Mouse (Mus musculus) macrophage (primary cell): ENCODE results near the gene Flvcr1. TPM values are rescaled to one million over a fixed set of nuclear protein-coding genes. Genes with fewer than 3 reads are reported as not detected.
A peak's percentile ranks its signal among the peaks of the same experiment; 100 is the strongest.

Experiments used
- H3K27ac ChIP-seq: fragments of 350-480 bp; formaldehyde crosslinking; 2 replicates; pipeline ENCODE4 v1.9.0; 2021
- H3K36me3 ChIP-seq: fragments of 350-480 bp; formaldehyde crosslinking; 2 replicates; pipeline ENCODE4 v1.9.0; 2021; ENCODE audit errors: inconsistent target
- H3K4me3 ChIP-seq: fragments of 350-480 bp; formaldehyde crosslinking; 2 replicates; pipeline ENCODE4 v1.9.0; 2021; ENCODE audit errors: inconsistent target
- H3K79me2 ChIP-seq: fragments of 350-480 bp; formaldehyde crosslinking; 2 replicates; pipeline ENCODE4 v1.9.0; 2021; ENCODE audit errors: inconsistent target
- WGBS: methylation state at CpG from one replicate; pipeline ENCODE4 v1.1.7; 2026; ENCODE audit warnings: inconsistent platforms; ENCODE audit not compliant: missing documents; 5-methylcytosine and 5-hydroxymethylcytosine counted together
- polyA plus RNA-seq: library from polyadenylated mRNA; stranded (reverse); fragments of 250-400 nt; gene quantifications from 3 replicates; pipeline ENCODE4 v1.2.4, GENCODE M21; 2018; ENCODE audit warnings: inconsistent platforms

The Flvcr1 gene
- polyA plus RNA-seq, 1 experiment from 2014 or later = 74.7 TPM

- WGBS = 89% methylated on average over 1 of the region's 6 CpGs
- Histone ChIP-seq H3K36me3 (peaks cover 19% of the 10 kb centered on the region; the same call in 1 of the 2 replicates), H3K4me3 (peak overlapping the region; percentile 78), H3K27ac (peak overlapping the region; percentile 45), H3K79me2 (peaks cover 62% of the 10 kb centered on the region)
Observed at GRCm38 (mm10) chr1:191023806-191024205, 2.2 kb downstream of the Flvcr1 start.

DNA sequence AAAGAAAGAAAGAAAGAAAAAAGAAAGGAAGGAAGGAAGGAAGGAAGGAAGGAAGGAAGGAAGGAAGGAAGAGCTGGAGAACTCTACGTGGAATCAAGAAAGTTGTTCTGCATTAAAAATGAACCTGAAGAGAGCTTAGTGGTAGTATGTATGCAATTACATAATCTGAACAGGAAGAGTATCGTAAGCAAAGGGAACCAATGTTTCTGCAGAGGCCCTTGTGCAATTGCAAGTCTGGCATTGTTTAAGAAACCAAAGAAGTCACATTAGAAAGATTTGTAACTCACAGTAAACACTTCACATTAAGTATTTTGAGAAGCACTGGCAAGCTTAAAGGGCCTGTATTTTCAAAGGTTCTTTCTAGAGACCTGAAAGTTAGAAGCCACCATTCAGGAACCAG, 2.8 kb downstream of the Flvcr1 start:
- Histone ChIP-seq H3K27ac (peak overlapping the region; percentile 45), H3K4me3 (peak overlapping the region; percentile 78; the same call in 1 of the 2 replicates), H3K36me3 (peaks cover 23% of the 10 kb centered on the region; the same call in 1 of the 2 replicates), H3K79me2 (peaks cover 69% of the 10 kb centered on the region)
- 0% methylated on average over 1 of the region's 2 CpGs for WGBS

DNA sequence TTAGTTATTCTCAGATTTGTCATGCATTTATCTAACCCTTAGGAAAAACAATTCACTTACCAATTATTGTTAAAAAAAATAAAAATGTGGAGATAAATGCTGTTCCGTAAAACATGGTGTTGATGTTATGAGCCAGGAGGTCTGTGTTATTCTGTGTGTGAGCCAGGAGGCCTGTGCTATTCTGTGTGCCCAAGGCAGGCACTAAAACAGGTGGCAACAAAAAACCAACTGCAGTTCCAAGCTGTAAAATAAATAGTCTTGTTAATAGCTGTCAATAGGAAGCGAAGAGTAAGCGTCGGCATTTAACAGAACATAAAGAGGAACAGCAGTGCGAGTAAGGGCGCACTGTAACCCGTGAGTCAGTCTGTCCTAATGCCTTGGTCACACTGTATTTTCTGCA, 4.9 kb downstream of the Flvcr1 start:
- Histone ChIP-seq H3K79me2 (peaks cover 90% of the 10 kb centered on the region), H3K4me3 (no peak overlapping the region), H3K27ac (peak overlapping the region; percentile 22), H3K36me3 (peaks cover 33% of the 10 kb centered on the region; the same call in 1 of the 2 replicates)
- 52% methylated on average over 7 of the region's 7 CpGs for WGBS

- 97% methylated on average over 3 of the region's 3 CpGs for WGBS
- Histone ChIP-seq H3K36me3 (peaks cover 37% of the 10 kb centered on the region; the same call in 1 of the 2 replicates), H3K79me2 (peaks cover 93% of the 10 kb centered on the region), H3K4me3 (no peak overlapping the region), H3K27ac (peak overlapping the region; percentile 22)
Observed at GRCm38 (mm10) chr1:191020217-191020924, 5.6 kb downstream of the Flvcr1 start.

GRCm38 (mm10) chr1:191019803-191020202, 6.2 kb downstream of the Flvcr1 start:
- H3K27ac ChIP-seq = no peak overlapping the region
- 94% methylated on average over 5 of the region's 5 CpGs for WGBS
- peaks cover 42% of the 10 kb centered on the region for H3K36me3 ChIP-seq
- H3K4me3 ChIP-seq = no peak overlapping the region
- peaks cover 93% of the 10 kb centered on the region for H3K79me2 ChIP-seq

DNA sequence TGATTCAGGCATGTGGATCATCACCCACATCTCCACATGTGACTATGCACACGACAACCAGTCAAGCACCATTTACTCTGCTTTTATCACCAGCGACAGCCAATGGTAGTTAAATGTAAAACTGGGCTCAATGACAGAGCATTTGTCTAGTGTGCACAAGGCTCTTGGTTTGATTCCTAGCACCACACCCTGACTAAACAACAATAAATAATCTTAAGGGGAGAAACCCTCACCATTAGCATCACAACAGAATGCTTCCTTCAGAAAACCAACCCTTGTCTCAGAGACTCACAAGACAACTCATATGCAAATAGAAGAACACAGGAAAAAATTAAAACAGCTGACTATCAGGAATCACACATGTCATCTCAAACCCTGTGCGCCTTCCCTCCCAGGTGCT, 11.7 kb downstream of the Flvcr1 start:
- Histone ChIP-seq H3K79me2 (peaks cover 55% of the 10 kb centered on the region), H3K36me3 (peaks cover 75% of the 10 kb centered on the region)

GRCm38 (mm10) chr1:191008707-191009106, 17.3 kb downstream of the Flvcr1 start:
- peaks cover 82% of the 10 kb centered on the region for H3K36me3 ChIP-seq
- H3K79me2 ChIP-seq = no peaks in the 10 kb centered on the region
- WGBS = 93% methylated on average over 5 of the region's 5 CpGs
- H3K27ac ChIP-seq = no peak overlapping the region
- H3K4me3 ChIP-seq = no peak overlapping the region

More for the DNA sequence above, 11.7 kb downstream of the Flvcr1 start:
- H3K27ac ChIP-seq = no peak overlapping the region
- WGBS = 93% methylated on average over 3 of the region's 3 CpGs
- no peak overlapping the region for H3K4me3 ChIP-seq

DNA sequence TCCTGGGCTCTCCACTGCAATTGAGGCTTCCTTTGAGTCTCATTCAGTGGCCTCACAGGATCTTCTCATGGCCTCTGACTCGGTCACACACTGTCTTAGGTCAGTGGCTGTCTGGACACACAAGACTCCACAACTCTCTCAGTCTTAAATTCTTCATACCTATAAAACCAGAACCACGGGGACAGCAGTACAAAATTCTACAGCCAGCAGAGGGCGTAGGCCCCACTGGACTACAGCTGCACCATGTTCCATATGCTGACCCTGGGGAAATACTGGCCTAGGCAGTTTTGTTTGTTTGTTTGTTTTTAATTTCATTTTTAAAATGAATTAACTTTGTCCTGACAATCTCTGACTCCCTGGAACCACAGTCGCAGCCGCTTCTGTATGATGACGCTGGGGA, 23.8 kb downstream of the Flvcr1 start:
- 80% methylated on average over 5 of the region's 6 CpGs for WGBS

GRCm38 (mm10) chr1:191000686-191001085, 25.3 kb downstream of the Flvcr1 start:
- Histone ChIP-seq H3K27ac (no peak overlapping the region), H3K36me3 (peaks cover 22% of the 10 kb centered on the region), H3K4me3 (no peak overlapping the region), H3K79me2 (no peaks in the 10 kb centered on the region)
- WGBS = 100% methylated on average over 3 of the region's 3 CpGs

More for the DNA sequence above, 23.8 kb downstream of the Flvcr1 start:
- Histone ChIP-seq H3K36me3 (peaks cover 26% of the 10 kb centered on the region), H3K79me2 (no peaks in the 10 kb centered on the region), H3K27ac (no peak overlapping the region), H3K4me3 (no peak overlapping the region)

- H3K4me3 ChIP-seq = no peak overlapping the region
- 7% methylated on average over 1 of the region's 1 CpGs for WGBS
- H3K27ac ChIP-seq = peak overlapping the region; percentile 97
- H3K36me3 ChIP-seq = no peaks in the 10 kb centered on the region
- H3K79me2 ChIP-seq = no peaks in the 10 kb centered on the region
Observed at GRCm38 (mm10) chr1:190998027-190998426, 27.9 kb downstream of the Flvcr1 start.

GRCm38 (mm10) chr1:190996346-190996877, 29.5 kb downstream of the Flvcr1 start:
- WGBS = 63% methylated on average over 6 of the region's 6 CpGs
- Histone ChIP-seq H3K36me3 (no peaks in the 10 kb centered on the region), H3K79me2 (no peaks in the 10 kb centered on the region), H3K4me3 (no peak overlapping the region), H3K27ac (peak overlapping the region; percentile 97)

GRCm38 (mm10) chr1:190995548-190995947, 30.4 kb downstream of the Flvcr1 start:
- Histone ChIP-seq H3K79me2 (no peaks in the 10 kb centered on the region), H3K36me3 (no peaks in the 10 kb centered on the region), H3K4me3 (no peak overlapping the region), H3K27ac (no peak overlapping the region)
- 98% methylated on average over 6 of the region's 7 CpGs for WGBS

DNA sequence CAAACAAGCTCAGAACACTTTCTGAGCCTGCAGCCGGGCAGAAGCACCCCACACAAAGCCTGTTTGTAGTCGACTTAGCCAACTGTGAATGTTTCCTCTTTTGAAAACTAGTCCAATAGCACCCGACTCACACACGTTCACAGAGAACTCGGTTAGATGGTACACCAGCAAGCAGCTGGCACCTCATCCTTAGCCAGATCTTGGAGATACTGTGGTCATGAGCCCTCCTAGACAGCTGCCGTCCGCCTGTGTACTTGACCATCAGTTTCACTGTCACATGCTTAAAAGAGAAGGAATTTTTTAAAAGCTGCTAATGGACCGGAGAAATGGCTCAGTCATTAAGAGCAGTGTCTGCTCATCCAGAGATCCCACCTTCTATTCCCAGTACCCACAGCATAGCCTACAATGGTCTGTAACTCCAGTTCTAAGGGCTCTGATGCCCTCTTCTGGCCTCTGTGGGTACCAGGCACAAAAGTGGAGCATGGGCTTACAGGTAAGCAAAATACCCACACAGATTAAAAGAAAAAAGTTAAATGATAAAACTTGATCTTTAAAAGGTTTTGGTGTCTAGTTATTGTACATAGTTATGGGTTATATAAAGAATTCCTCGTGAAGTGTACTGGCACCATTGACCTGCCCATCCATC, 36.4 kb downstream of the Flvcr1 start:
- Histone ChIP-seq H3K79me2 (no peaks in the 10 kb centered on the region), H3K4me3 (no peak overlapping the region), H3K27ac (no peak overlapping the region), H3K36me3 (no peaks in the 10 kb centered on the region)
- 85% methylated on average over 9 of the region's 9 CpGs for WGBS

DNA sequence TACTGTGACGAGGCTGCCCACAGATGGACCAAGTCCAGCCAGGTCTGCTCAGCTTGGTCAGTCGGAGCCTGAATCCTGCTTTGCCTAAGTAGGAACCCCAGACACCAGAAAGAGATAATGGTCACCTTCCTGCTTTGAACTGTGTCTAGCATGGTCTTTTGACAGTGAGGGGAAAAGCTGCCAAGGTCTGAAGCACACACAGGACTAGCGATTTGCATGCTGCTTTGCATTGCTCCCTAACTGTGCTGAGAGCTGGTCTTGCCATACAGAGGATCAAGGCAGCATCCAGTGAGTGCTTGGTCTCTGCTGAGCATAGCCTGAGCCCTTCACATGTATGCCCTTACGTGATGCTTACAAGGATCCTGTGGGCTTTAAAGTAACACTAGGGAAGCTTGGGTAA, 44.5 kb downstream of the Flvcr1 start:
- WGBS = 91% methylated on average over 4 of the region's 4 CpGs
- no peaks in the 10 kb centered on the region for H3K36me3 ChIP-seq
- no peaks in the 10 kb centered on the region for H3K79me2 ChIP-seq
- no peak overlapping the region for H3K4me3 ChIP-seq
- H3K27ac ChIP-seq = no peak overlapping the region

DNA sequence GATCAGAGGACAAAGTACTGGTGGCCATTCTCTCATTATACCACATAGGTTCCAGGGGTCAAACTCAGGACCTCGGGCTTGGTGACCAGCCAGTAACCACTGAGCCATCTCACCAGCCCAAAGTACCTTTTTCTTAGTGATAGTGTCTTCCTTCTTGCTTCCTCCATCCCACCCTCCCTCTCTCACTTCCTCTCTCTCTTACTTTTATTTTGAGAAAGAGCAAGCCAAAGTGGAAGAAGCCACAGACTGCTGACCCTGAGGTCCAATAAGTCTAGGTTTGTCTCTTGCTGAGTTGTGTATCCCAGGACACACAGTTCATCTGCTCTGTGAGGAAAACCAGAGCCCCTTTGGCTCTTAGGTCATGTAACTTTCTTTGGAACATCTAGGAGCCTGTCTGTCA, 45.5 kb downstream of the Flvcr1 start:
- no peak overlapping the region for H3K4me3 ChIP-seq
- no peak overlapping the region for H3K27ac ChIP-seq
- no peaks in the 10 kb centered on the region for H3K36me3 ChIP-seq
- H3K79me2 ChIP-seq = no peaks in the 10 kb centered on the region
- 67% methylated on average over 1 of the region's 1 CpGs for WGBS
